Mouse (Mus musculus) cerebellum, postnatal 36 days (tissue): ENCODE measurements around the gene Vezf1.

Source experiments
- DNase-seq, 2 experiments: peaks; one replicate each; pipeline ENCODE4 v3.0.0; 2021 to 2022; ENCODE audit warnings: mixed read lengths in 2 of 2

Vezf1 gene

DNA sequence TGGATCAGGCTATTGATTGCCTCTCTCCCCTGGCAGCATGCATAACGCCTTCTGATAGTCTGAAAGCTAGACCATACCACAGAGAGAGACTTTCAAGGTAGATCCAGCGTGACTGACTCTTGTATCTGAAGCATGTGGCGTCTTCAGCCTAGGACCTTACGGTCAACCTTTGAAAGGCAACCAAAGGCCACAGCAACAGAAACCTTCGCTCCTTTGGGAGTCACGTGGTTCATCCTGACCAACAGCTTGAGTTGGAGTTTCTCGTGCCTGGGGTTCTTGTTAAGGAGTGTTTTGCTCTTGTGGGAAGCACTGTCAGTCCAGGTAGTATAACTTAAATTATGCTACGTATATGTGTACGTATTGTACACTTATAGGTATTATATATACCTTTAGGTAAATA lies 60.4 kb downstream of the Vezf1 start:
- no peak for DNase-seq

DNA sequence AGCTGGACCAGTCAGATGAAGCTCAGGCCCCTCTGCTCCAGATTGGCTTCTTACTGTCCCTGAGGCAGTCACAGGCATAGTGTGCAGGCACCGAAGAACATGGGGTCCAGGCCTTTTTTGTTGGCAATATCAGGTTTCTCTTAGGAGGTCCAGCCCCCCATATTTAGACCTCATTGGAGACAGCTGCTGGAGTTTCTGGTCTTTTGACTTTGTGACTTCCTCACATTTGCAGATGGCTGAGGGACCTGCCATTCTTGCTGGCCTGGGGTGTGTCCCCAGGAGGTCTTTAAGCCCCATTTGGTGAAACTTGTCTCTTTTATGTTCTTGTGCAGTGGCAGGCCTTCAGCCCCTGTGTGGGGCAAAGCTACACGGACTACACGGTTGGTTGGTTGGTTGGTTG lies 61.2 kb downstream of the Vezf1 start:
- DNase-seq = no peak

DNA sequence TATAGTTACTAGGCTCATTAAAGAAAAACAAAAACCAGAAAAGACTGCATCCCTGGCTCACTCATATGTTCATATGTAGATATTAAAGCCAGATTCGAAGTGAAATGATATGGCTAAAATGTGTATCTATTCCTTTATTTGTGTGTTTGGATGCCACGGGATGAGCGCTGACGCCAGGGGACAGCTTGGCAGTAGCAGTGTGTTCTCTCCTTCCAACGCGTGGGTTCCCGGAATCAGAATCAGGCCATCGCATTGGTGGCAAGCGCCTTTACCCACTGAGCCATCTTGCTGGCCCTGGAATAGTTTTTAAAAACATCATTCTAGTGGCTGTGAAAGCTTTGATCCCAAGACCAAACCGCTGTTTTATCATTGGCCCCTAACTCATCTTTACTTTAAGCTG lies 61.9 kb downstream of the Vezf1 start:
- DNase-seq = peak; percentile 44 to 53

DNA sequence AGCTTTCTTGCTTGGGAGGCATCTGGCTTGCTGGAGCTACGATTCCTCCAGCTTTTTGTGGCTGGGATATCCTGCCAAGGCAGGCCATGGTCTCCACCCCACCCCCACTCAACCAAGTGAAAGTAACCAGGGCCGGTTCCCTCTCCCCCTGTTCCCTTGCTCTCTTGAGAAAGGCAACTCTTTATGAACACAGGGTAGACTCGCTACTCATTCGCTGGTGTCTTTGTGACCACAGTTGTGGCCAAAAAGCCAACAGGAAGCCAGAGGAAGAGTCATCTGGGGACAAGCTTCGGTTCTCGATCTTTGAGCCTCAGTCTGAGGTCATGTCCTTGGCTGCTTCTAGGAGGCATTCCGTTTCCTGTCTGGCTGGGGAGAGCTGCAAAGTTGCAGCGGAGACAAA lies 63.8 kb downstream of the Vezf1 start:
- DNase-seq = no peak
